Mouse (Mus musculus) midbrain, postnatal 0 days (tissue): ENCODE results near the gene 2410131K14Rik. TPM values are rescaled to one million over a fixed set of nuclear protein-coding genes. Genes with fewer than 3 reads are reported as not detected.
A peak's percentile ranks its signal among the peaks of the same experiment; 100 is the strongest.

Experiments used
- ATAC-seq: fragments of 200-750 bp; cut with Nextera tagmentation; 2 replicates; pipeline ENCODE4 v1.8.0; 2017; ENCODE audit warnings: moderate number of reproducible peaks, mild to moderate bottlenecking, moderate TSS enrichment, moderate library complexity; ENCODE audit not compliant: low FRiP score
- DNase-seq: peaks from one replicate; pipeline ENCODE4 v3.0.0-alpha.2; 2015; ENCODE audit warnings: low spot score
- H3K27ac ChIP-seq: fragments of 300-500 bp; sonication (generic); 2 replicates; pipeline ENCODE4 v1.5.1; 2014; ENCODE audit warnings: low read depth, mild to moderate bottlenecking, low read length, mixed read lengths
- H3K27me3 ChIP-seq: fragments of 300-500 bp; sonication (generic); 2 replicates; pipeline ENCODE4 v1.6.1; 2014; ENCODE audit warnings: low read length, control low read depth, mixed read lengths; ENCODE audit not compliant: insufficient read depth
- H3K36me3 ChIP-seq: fragments of 300-500 bp; sonication (generic); 2 replicates; pipeline ENCODE4 v1.6.1; 2014; ENCODE audit warnings: low read length, control low read depth, mixed read lengths; ENCODE audit not compliant: insufficient read depth
- H3K4me1 ChIP-seq: fragments of 300-500 bp; sonication (generic); 2 replicates; pipeline ENCODE4 v1.6.1; 2014; ENCODE audit warnings: mild to moderate bottlenecking, control low read depth, antibody characterized with exemption, low read length, mixed read lengths; ENCODE audit not compliant: insufficient read depth
- H3K4me2 ChIP-seq: fragments of 300-500 bp; sonication (generic); 2 replicates; pipeline ENCODE4 v1.6.1; 2014; ENCODE audit warnings: low read depth, mild to moderate bottlenecking, low read length, mixed read lengths; ENCODE audit not compliant: poor library complexity, severe bottlenecking
- H3K4me3 ChIP-seq: fragments of 300-500 bp; sonication (generic); 2 replicates; pipeline ENCODE4 v1.5.1; 2014; ENCODE audit warnings: low read depth, mild to moderate bottlenecking, low read length, moderate library complexity
- H3K9ac ChIP-seq: fragments of 300-500 bp; sonication (generic); replicated peaks from 2 replicates; pipeline ENCODE4 v1.6.1; 2014; ENCODE audit warnings: mild to moderate bottlenecking, low read length, moderate library complexity, mixed read lengths; ENCODE audit not compliant: poor library complexity, severe bottlenecking
- H3K9me3 ChIP-seq: fragments of 300-500 bp; sonication (generic); 2 replicates; pipeline ENCODE4 v1.6.1; 2016; ENCODE audit warnings: low read length, control low read depth
- CTCF ChIP-seq: IDR thresholded peaks from 2 replicates; pipeline ENCODE4 v1.5.1; 2016; ENCODE audit warnings: antibody characterized with exemption, mild to moderate bottlenecking
- WGBS: fragments of 180-500 bp; shearing (Covaris S2); extraction: QIAGEN DNeasy Blood & Tissue Kit; methylation state at CpG from one replicate; pipeline ENCODE4 v1.1.7; 2014; 5-methylcytosine and 5-hydroxymethylcytosine counted together
- polyA plus RNA-seq: library from polyadenylated mRNA; unstranded; fragments of >200 nt; fragmentation: Nextera tagmentation; extraction: Ambion mirVana; gene quantifications from 2 replicates; pipeline ENCODE4 v1.2.1, GENCODE M21; 2015
- total RNA-seq: library from RNA; depleted of rRNA; stranded (reverse); fragments of >200 nt; gene quantifications from 2 replicates; pipeline ENCODE4 v1.2.3, GENCODE M21; 2014

Gene 2410131K14Rik
- total and polyA plus RNA-seq, 2 experiments from 2014 or later, result 18.8 to 34.0 TPM

DNA sequence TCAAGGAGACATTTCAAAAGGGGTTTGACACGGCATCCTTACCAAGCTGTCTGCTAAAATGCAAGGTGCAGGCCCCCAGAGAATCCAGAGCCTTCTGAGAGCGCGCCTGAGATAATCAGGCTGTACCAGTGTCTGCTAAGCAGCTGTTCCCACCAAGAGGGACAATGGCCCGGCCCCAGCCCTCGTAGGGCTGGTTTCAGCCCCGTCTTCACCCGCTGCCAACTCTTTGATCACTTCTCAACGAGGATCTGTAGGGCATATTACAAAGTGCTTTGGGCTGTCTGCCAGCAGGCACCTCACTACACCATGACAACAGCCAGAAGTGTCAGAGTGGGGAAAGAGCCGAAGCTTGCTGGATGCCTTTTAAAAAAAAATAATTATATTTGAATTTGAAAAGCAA, 29.5 kb downstream of the 2410131K14Rik start:
- 8% methylated on average over 9 of the region's 9 CpGs for WGBS
- Histone ChIP-seq H3K9me3 (no peaks in the 10 kb centered on the region), H3K4me2 (peak overlapping the region; percentile 28; the same call in 1 of the 2 replicates), H3K36me3 (no peaks in the 10 kb centered on the region), H3K4me1 (peaks cover 10% of the 10 kb centered on the region; the same call in 1 of the 2 replicates), H3K4me3 (no peak overlapping the region), H3K27ac (peak overlapping the region; percentile 38; the same call in 1 of the 2 replicates), H3K9ac (no peak overlapping the region), H3K27me3 (0 out of 2 replicates have a peak, but pooled peaks cover 4% of the 10 kb centered on the region)
- ATAC-seq (peak; percentile 59), DNase-seq (peak; percentile 86)
- no peak for TF ChIP-seq CTCF

DNA sequence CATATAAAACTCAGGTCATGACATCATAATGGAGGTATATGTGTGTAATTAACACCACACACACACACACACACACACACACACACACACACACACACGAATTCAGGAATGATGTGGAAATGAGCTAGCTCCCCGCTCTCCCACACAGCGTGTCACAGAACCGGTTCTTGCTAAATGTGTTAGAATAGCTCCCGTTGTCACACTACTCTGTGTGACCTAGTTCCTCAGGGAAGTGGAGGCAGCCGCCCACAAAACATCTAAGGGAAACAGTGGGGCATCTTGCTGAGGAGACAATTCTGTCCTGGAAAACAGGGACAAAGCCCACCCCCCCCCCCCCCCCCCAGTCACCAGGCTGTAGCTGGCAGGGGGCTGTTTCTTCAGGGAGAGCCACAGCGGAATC, 31.3 kb downstream of the 2410131K14Rik start:
- Histone ChIP-seq H3K4me2 (no peak overlapping the region), H3K27ac (no peak overlapping the region)

DNA sequence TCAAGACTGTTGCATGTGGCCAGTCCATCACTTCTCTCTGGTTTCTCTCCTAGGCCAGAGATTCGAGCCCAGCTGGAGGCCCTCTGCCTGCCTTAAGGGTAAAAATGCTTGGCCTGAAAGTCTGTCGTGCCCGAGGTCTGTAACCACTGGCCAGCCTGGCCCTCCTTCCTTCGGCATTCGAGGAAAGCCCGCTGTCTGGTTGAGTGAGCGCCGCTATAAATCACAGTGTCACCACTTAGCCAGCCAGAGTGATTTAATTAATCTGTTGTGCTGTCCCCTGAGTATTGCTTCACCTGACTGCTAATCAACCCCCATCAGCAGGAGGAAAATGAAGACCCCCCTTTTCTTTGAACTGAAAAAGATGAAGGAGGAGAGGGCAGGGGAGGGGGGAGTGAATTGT, 31.7 kb downstream of the 2410131K14Rik start:
- H3K9ac ChIP-seq, result no peak overlapping the region
- no peak overlapping the region for H3K4me2 ChIP-seq
- WGBS, result 27% methylated on average over 8 of the region's 8 CpGs
- peaks cover 10% of the 10 kb centered on the region; the same call in 1 of the 2 replicates for H3K4me1 ChIP-seq
- no peak overlapping the region for H3K27ac ChIP-seq
- no peak for TF ChIP-seq CTCF
- ATAC-seq (no peak), DNase-seq (peak; percentile 57)
- H3K36me3 ChIP-seq, result no peaks in the 10 kb centered on the region
- H3K4me3 ChIP-seq, result no peak overlapping the region
- 0 out of 2 replicates have a peak, but pooled peaks cover 4% of the 10 kb centered on the region for H3K27me3 ChIP-seq
- H3K9me3 ChIP-seq, result no peaks in the 10 kb centered on the region

More for the DNA sequence above, 31.3 kb downstream of the 2410131K14Rik start:
- no peaks in the 10 kb centered on the region for H3K36me3 ChIP-seq
- H3K4me3 ChIP-seq, result no peak overlapping the region
- H3K9me3 ChIP-seq, result no peaks in the 10 kb centered on the region
- WGBS, result 25% methylated on average over 7 of the region's 7 CpGs
- no peak for ATAC-seq
- H3K27me3 ChIP-seq, result 0 out of 2 replicates have a peak, but pooled peaks cover 4% of the 10 kb centered on the region
- TF ChIP-seq CTCF, result no peak
- DNase-seq, result no peak
- H3K9ac ChIP-seq, result no peak overlapping the region
- peaks cover 10% of the 10 kb centered on the region; the same call in 1 of the 2 replicates for H3K4me1 ChIP-seq

DNA sequence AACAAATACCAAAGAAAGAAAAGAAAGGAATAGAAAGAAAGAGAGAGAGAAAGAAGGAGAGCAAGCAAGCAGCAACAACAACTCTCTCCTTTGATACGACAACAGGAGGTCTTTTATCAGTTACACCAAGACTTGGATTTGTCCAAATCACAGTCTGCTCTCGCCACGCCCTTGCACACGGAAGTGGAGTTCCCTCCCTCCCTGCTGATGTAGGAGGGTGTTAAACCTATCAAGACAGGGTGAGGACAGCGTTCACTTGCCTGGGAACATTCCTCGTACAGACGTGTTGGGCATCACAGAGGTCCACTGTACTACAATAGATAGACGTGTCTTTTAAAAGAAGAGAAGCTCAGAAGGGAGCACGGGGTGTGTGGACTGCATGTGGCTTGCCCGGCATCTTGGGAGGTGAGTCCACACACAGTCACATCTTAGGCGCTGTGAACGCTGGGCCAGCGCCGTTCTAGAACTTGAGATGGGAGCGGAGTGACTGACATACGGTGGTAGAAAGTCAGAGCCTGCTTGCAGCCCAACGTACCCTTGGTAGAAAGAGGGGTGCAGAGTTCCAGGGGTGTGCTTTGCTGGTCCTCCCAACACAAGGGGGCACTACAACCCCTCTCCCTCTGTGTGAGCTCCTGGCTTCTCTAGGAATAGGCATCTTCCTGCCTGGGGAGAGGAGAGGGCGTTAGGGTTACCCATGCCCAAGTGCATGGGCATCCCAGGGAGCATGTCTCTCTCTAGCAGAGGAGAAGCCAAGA, 32.9 kb downstream of the 2410131K14Rik start:
- Histone ChIP-seq H3K4me2 (no peak overlapping the region), H3K27ac (no peak overlapping the region), H3K9me3 (no peaks in the 10 kb centered on the region), H3K4me3 (no peak overlapping the region), H3K27me3 (0 out of 2 replicates have a peak, but pooled peaks cover 3% of the 10 kb centered on the region), H3K4me1 (peaks cover 10% of the 10 kb centered on the region; the same call in 1 of the 2 replicates), H3K36me3 (no peaks in the 10 kb centered on the region), H3K9ac (no peak overlapping the region)
- WGBS, result 91% methylated on average over 18 of the region's 18 CpGs
- TF ChIP-seq CTCF, result peak; percentile 20
- DNase-seq (no peak), ATAC-seq (no peak)

DNA sequence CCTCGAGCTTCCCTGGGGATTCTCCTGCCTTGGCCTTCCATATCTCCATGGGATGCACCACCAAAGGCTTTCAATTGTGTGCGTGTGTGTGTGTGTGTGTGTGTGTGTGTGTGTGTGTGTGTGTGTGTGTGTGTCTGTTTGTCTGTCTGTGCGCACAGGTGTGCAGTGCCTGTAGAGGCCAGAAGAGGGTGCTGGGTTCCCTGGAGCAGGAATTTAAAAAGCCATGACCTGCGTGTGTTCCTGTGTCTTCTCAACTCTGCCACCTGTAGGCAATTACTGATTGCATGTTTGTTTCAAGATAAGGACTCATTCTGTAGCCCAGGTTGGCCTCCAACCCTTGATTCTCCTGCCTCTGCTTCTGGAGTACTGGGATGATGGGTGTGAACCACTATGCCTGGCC, 46.4 kb downstream of the 2410131K14Rik start:
- 89% methylated on average over 4 of the region's 4 CpGs for WGBS
- Histone ChIP-seq H3K4me2 (no peak overlapping the region), H3K4me1 (no peaks in the 10 kb centered on the region), H3K9ac (no peak overlapping the region), H3K27ac (no peak overlapping the region), H3K27me3 (no peaks in the 10 kb centered on the region; the same call in 1 of the 2 replicates), H3K9me3 (no peaks in the 10 kb centered on the region), H3K36me3 (no peaks in the 10 kb centered on the region), H3K4me3 (no peak overlapping the region)
- no peak for ATAC-seq
- no peak for DNase-seq
- TF ChIP-seq CTCF, result peak; percentile 30

DNA sequence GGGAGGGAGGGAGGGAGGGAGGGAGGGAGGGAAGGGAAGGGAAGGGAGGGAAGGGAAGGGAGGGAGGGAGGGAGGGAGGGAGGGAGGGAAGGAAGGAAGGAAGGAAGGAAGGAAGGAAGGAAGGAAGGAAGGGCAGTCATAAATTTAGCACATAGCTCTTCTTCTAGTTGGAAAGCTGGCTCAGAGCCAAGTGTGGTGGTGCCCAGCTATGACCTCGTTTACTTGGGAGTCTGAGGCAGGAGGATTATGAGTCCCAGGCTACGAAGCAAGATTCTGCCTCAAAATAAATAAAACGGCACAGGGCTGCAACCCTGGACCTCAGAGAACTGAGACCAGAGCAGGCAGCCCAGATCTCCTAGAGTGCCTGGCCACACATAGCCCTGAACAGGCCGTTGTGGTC, 47.4 kb downstream of the 2410131K14Rik start:
- Histone ChIP-seq H3K27me3 (no peaks in the 10 kb centered on the region; the same call in 1 of the 2 replicates), H3K9ac (no peak overlapping the region), H3K27ac (no peak overlapping the region), H3K36me3 (no peaks in the 10 kb centered on the region), H3K4me3 (no peak overlapping the region), H3K4me1 (no peaks in the 10 kb centered on the region), H3K4me2 (no peak overlapping the region), H3K9me3 (no peaks in the 10 kb centered on the region)
- 44% methylated on average over 4 of the region's 4 CpGs for WGBS
- no peak for TF ChIP-seq CTCF
- DNase-seq, result no peak
- no peak for ATAC-seq
